Mouse (Mus musculus) bone marrow, adult 2 months (tissue): ENCODE data around the gene Tmem38a. TPM values are rescaled to one million over a fixed set of nuclear protein-coding genes. Genes with fewer than 3 reads are reported as not detected.

Experiments
- H3K27ac ChIP-seq: fragments of 200-500 bp; 2 replicates; pipeline ENCODE4 v1.5.1; 2012; ENCODE audit warnings: low read depth, mild to moderate bottlenecking, control low read depth, inconsistent platforms, low read length; ENCODE audit not compliant: control insufficient read depth, poor library complexity, insufficient read depth
- H3K4me1 ChIP-seq: fragments of 200-500 bp; 2 replicates; pipeline ENCODE4 v1.6.1; 2011; ENCODE audit warnings: low read length; ENCODE audit not compliant: control insufficient read depth, insufficient read depth
- H3K4me3 ChIP-seq: fragments of 200-500 bp; replicated peaks from 2 replicates; pipeline ENCODE3; 2011; ENCODE audit warnings: mild to moderate bottlenecking, low read depth, low read length, control low read depth; ENCODE audit not compliant: control insufficient read depth
- CTCF ChIP-seq: fragments of 200-500 bp; IDR thresholded peaks from 2 replicates; pipeline ENCODE4 v1.5.1; 2011; ENCODE audit warnings: low read length, control low read depth; ENCODE audit not compliant: control insufficient read depth, insufficient read depth
- POLR2A ChIP-seq: fragments of 200-500 bp; IDR thresholded peaks from 2 replicates; pipeline ENCODE4 v1.6.1; 2011; ENCODE audit warnings: low read depth, mild to moderate bottlenecking, control low read depth, low read length, borderline replicate concordance; ENCODE audit not compliant: control insufficient read depth
- WGBS: fragments of 180-500 bp; shearing (Covaris S2); methylation state at CpG from one replicate; pipeline ENCODE4 v1.1.7; 2018; 5-methylcytosine and 5-hydroxymethylcytosine counted together
- polyA plus RNA-seq: library from polyadenylated mRNA; stranded (reverse); fragments of >200 nt; gene quantifications from 2 replicates; pipeline ENCODE4 v1.2.4, GENCODE M21; 2011; ENCODE audit warnings: low replicate concordance; ENCODE audit not compliant: missing spikeins, insufficient read depth, insufficient read length

Tmem38a gene
- polyA plus RNA-seq, 1 experiment: 4.3 TPM

DNA sequence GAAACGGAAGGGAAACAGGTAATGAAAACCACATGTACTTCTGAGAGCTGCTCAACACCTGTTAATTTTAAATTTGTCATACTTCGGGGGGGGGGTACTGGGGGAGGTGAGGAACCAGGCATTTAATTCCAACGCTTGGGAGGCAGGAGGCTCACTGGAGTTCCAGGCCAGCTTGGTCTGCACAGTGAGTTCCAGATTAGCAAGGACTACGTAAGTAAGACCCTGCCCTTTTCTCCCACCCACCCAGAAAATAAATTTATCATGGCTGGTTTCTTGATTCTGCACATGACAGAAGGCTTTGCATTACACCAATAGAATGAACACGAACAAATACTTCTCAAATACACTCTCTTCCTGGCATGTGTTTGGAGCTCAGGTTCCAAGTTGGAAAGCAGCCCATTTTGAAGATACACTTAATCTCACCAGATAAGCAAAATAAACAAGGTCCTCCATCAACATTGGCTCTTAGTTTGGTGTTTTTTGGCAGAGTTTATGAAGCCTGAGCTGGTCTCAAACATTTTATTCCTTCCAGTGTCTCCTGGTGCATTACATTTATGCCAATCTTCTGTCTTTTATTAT is 22.5 kb upstream of the Tmem38a start:
- 17% methylated on average over 5 of the region's 5 CpGs for whole genome bisulfite sequencing

GRCm38 (mm10) chr8:72555770-72556169 is 16.1 kb upstream of the Tmem38a start:
- Histone ChIP-seq H3K27ac (no peak overlapping the region), H3K4me1 (no peaks in the 10 kb centered on the region), H3K4me3 (no peak overlapping the region)
- TF ChIP-seq POLR2A (no peak), CTCF (no peak)
- 89% methylated on average over 4 of the region's 4 CpGs for WGBS

More for the DNA sequence above, 22.5 kb upstream of the Tmem38a start:
- TF ChIP-seq POLR2A (no peak), CTCF (no peak)
- H3K27ac ChIP-seq: no peak overlapping the region; the same call in 1 of the 2 replicates
- H3K4me3 ChIP-seq: peak overlapping the region; percentile 93
- H3K4me1 ChIP-seq: no peaks in the 10 kb centered on the region; the same call in 1 of the 2 replicates

DNA sequence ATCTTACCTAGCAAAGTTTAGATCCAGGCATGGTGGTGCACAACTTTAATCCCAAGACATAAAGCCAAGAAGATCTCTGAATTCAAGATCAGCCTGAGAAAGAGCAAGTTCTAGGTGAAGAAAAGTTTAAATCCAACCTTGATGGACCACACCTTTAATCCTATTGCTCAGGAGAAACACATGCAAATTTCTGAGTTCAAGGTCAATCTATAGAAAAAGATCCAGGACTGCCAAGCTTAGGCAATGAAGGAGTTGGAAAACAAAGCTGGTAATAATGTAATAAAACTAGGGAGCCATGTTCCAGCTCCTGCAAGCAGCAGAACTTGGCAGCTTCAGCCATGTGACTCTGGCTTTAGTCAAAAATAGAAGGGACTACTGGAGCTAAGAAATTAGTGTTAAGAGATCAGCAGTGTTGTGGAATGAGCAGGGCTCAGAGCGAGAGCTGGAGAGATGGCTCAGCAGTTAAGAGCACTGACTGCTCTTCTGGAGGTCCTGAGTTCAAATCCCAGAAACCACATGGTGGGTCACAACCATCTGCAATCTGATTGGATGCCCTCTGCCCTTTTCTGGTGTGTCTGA is 10.7 kb upstream of the Tmem38a start:
- Histone ChIP-seq H3K27ac (no peak overlapping the region), H3K4me1 (no peaks in the 10 kb centered on the region), H3K4me3 (no peak overlapping the region)
- 95% methylated on average over 1 of the region's 1 CpGs for WGBS
- TF ChIP-seq POLR2A (no peak), CTCF (no peak)

DNA sequence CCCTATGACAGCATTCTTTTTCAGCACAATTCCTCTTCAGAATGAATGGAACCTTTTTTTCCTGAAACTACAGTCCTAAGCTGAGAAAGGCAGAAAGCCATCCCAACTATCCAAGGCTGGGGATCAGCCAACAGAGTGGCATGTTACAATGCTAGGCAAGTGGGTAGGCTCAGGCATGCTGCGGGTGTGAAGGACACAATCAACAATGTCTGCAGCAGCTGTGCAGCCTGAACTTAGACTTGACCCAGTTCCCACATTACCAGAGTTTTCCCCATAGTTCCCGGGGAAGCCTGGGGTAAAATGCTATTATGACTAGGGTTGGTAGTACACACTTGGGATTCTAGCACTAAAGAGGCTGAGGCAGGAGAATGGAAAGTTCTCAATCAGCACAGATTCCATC is 5.9 kb upstream of the Tmem38a start:
- 87% methylated on average over 2 of the region's 2 CpGs for WGBS
- Histone ChIP-seq H3K4me3 (no peak overlapping the region), H3K27ac (no peak overlapping the region), H3K4me1 (peaks cover 2% of the 10 kb centered on the region)
- TF ChIP-seq CTCF (no peak), POLR2A (no peak)

DNA sequence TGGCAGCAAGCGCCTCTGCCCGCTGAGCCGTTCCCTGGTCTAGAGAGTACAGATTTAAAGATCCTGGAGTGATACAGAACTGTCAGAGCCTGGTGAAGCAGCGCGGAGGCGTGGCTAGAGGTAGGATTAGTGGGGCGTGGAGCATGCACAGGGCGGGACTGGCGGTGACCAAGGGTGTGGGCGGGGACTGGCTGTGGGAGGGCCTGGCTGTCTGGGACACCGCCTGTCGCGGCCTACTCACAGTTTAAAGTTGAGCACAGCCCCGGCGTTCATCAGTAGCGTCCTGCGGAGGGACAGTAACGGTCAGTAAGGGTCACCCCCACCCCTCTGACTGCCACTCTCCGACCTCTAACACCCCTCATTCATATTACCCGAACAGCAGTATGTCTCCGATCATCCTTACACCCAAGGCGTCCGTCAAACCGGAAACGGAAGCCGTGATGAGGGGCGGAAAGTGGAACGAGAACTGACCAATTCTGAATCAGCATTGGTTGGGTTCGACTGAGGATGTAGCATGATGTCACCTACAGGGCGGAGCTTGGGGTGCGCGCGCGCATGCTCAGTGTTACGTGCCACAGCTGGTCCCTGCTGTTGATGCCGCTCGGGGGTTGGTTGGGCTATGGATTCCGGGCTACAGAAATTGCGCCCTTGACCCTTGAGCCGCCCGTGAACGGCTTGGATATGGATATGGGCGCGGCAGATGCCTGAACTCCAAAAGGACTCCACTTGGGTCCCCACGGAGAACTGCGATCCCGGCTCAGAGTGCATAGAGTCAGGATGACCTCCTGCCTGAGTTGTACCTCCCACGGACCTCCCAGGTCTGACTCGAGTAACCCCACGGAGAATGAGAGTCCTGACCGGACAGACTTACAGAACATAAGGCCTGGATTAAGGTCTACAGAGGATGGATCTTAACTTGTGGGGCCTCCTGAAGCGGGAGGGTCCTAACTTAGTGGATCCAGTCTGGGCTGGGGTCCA is 933 bp upstream of the Tmem38a start, which contains the start of gene Smim7:
Gene Smim7, minus strand, starts transcription at position 456 of the 978 bp plus-strand sequence.
- under 1% methylated on average over 52 of the region's 52 CpGs for WGBS
- TF ChIP-seq CTCF: no peak
- TF ChIP-seq POLR2A: peak; percentile 79; the same call in 1 of the 2 replicates

GRCm38 (mm10) chr8:72572507-72572906 is 652 bp downstream of the Tmem38a start:
- H3K4me3 ChIP-seq: peak overlapping the region; percentile 66
- WGBS: 33% methylated on average over 10 of the region's 10 CpGs
- peaks cover 4% of the 10 kb centered on the region for H3K4me1 ChIP-seq
- peak overlapping the region; percentile 39; the same call in 1 of the 2 replicates for H3K27ac ChIP-seq
- TF ChIP-seq POLR2A: no peak
- TF ChIP-seq CTCF: no peak

More for the DNA sequence above, 933 bp upstream of the Tmem38a start, which contains the start of gene Smim7:
- H3K4me3 ChIP-seq: peak within 1 kb of the TSS; percentile 85
- H3K4me1 ChIP-seq: peaks cover 4% of the 10 kb centered on the region
- peak within 1 kb of the TSS; percentile 89 for H3K27ac ChIP-seq

DNA sequence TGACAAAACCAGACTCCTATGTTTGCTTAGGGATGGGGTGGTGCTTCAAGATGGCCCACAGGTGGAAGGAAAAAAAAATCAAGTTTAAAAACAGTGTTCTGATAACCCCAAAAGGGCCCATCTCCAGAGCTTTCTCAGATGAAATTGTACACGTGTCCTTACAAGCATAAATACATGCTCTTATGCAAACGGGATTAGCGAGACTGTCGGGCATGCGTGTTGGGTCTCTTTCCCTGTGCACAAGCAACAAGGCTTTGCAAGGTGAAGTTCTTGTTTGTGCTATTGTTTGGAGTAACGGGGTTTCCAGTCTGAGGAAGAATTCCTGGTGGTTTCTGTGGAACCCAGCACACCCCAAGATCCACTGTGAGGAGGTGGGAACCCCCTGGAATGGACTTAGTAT is 1.6 kb downstream of the Tmem38a start:
- H3K4me1 ChIP-seq: peaks cover 4% of the 10 kb centered on the region
- H3K4me3 ChIP-seq: no peak overlapping the region
- 81% methylated on average over 6 of the region's 6 CpGs for WGBS
- TF ChIP-seq CTCF (no peak), POLR2A (no peak)
- no peak overlapping the region for H3K27ac ChIP-seq

- H3K4me3 ChIP-seq: no peak overlapping the region
- H3K27ac ChIP-seq: no peak overlapping the region
- WGBS: 87% methylated on average over 6 of the region's 6 CpGs
- no peak for TF ChIP-seq CTCF
- TF ChIP-seq POLR2A: no peak
- peaks cover 2% of the 10 kb centered on the region; the same call in 1 of the 2 replicates for H3K4me1 ChIP-seq
These were observed 4.1 kb downstream of the Tmem38a start for GRCm38 (mm10) chr8:72575915-72576314.
